Mouse (Mus musculus): ENCODE results near the gene Trmt2b.

- TF ChIP-seq CTCF (IDR thresholded peaks at IDR 0.05; ENCODE audit: extremely low read depth, insufficient read length, insufficient replicate concordance, low read depth, low read length), result no peak
- no peak for TF ChIP-seq POLR2A (IDR thresholded peaks at IDR 0.05; ENCODE audit: low read depth, low read length)
These were observed 26.5 kb upstream of the Trmt2b start for GRCm38 (mm10) chrX:134303287-134303686.

Data from small intestine, adult 2 months (tissue).